Mouse (Mus musculus) neural tube, embryonic 15.5 days (tissue): ENCODE measurements around the gene Cfap73. TPM values are rescaled to one million over a fixed set of nuclear protein-coding genes. Genes with fewer than 3 reads are reported as not detected.

Experiments used
- ATAC-seq: fragments of 200-750 bp; cut with Nextera tagmentation; 2 replicates; pipeline ENCODE4 v1.8.0; 2017; ENCODE audit warnings: mild to moderate bottlenecking, moderate TSS enrichment, moderate library complexity; ENCODE audit not compliant: low FRiP score
- H3K27ac ChIP-seq: fragments of 300-500 bp; sonication (generic); replicated peaks from 2 replicates; pipeline ENCODE4 v1.5.1; 2015; ENCODE audit warnings: mild to moderate bottlenecking, inconsistent platforms
- H3K27me3 ChIP-seq: fragments of 300-500 bp; sonication (generic); replicated peaks from 2 replicates; pipeline ENCODE4 v1.6.1; 2015; ENCODE audit warnings: inconsistent platforms
- H3K36me3 ChIP-seq: fragments of 300-500 bp; sonication (generic); 2 replicates; pipeline ENCODE4 v1.6.1; 2015; ENCODE audit warnings: inconsistent platforms
- H3K4me1 ChIP-seq: fragments of 300-500 bp; sonication (generic); 2 replicates; pipeline ENCODE4 v1.6.1; 2015; ENCODE audit warnings: inconsistent platforms
- H3K4me2 ChIP-seq: fragments of 300-500 bp; sonication (generic); 2 replicates; pipeline ENCODE4 v1.6.1; 2015; ENCODE audit warnings: inconsistent platforms, mild to moderate bottlenecking, moderate library complexity
- H3K4me3 ChIP-seq: fragments of 300-500 bp; sonication (generic); replicated peaks from 2 replicates; pipeline ENCODE4 v1.5.1; 2015; ENCODE audit warnings: mild to moderate bottlenecking, inconsistent platforms
- H3K9ac ChIP-seq: fragments of 300-500 bp; sonication (generic); replicated peaks from 2 replicates; pipeline ENCODE4 v1.6.1; 2015; ENCODE audit warnings: mild to moderate bottlenecking, inconsistent platforms
- H3K9me3 ChIP-seq: fragments of 300-500 bp; sonication (generic); replicated peaks from 2 replicates; pipeline ENCODE4 v1.6.1; 2016; ENCODE audit warnings: inconsistent platforms
- WGBS: fragments of 180-500 bp; shearing (Covaris S2); methylation state at CpG from one replicate; pipeline ENCODE4 v1.1.7; 2015; ENCODE audit warnings: mixed read lengths; 5-methylcytosine and 5-hydroxymethylcytosine counted together
- polyA plus RNA-seq: library from polyadenylated mRNA; unstranded; fragments of >200 nt; fragmentation: Nextera tagmentation; extraction: Ambion mirVana; gene quantifications from 2 replicates; pipeline ENCODE4 v1.2.1, GENCODE M21; 2015

Gene Cfap73
- polyA plus RNA-seq, 1 experiment from 2014 or later = 0.33 TPM

GRCm38 (mm10) chr5:120588569-120589094 lies 45.4 kb downstream of the Cfap73 start, which contains the start of the genes Tpcn1 and Iqcd:
Gene Tpcn1 (minus strand): TSS chr5:120588673.
Gene Iqcd (plus strand): TSS chr5:120589016.
- peak within 1 kb of the TSS; percentile 93 for H3K9ac ChIP-seq
- WGBS = under 1% methylated on average over 34 of the region's 35 CpGs
- H3K4me3 ChIP-seq = peak within 1 kb of the TSS; percentile 92
- peak within 1 kb of the TSS; percentile 97 for H3K4me2 ChIP-seq
- H3K27ac ChIP-seq = peak within 1 kb of the TSS; percentile 88
- no peaks in the 10 kb centered on the region for H3K27me3 ChIP-seq
- 0 out of 2 replicates have a peak, but pooled peaks cover 4% of the 10 kb centered on the region for H3K36me3 ChIP-seq
- H3K9me3 ChIP-seq = no peaks in the 10 kb centered on the region
- H3K4me1 ChIP-seq = peaks cover 35% of the 10 kb centered on the region
- ATAC-seq = peak; percentile 98

- Histone ChIP-seq H3K36me3 (peaks cover 8% of the 10 kb centered on the region; the same call in 1 of the 2 replicates), H3K9me3 (no peaks in the 10 kb centered on the region), H3K27ac (peak overlapping the region; percentile 88), H3K4me3 (peak overlapping the region; percentile 92), H3K9ac (peak overlapping the region; percentile 93), H3K27me3 (no peaks in the 10 kb centered on the region), H3K4me2 (peak overlapping the region; percentile 97), H3K4me1 (peaks cover 37% of the 10 kb centered on the region)
- ATAC-seq = peak; percentile 3; the same call in 1 of the 2 replicates
- WGBS = 3% methylated on average over 29 of the region's 29 CpGs
Observed at GRCm38 (mm10) chr5:120587940-120588568, 46.0 kb downstream of the Cfap73 start.

DNA sequence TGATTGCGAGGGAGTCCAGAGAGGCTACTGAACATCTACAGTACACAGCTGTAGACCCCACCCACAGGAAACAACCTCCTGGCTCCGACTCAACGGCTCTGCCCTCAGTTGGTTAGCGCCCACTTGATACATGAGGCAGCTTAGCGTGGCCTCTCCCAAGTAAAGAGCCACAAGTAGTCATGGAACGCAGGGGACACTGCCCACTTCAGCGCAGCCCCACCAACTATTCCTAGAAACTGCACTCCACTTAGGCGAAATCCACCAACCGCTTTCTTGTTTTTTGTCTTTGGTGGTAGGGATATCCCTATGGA lies 46.5 kb downstream of the Cfap73 start:
- H3K9me3 ChIP-seq = no peaks in the 10 kb centered on the region
- H3K4me2 ChIP-seq = peak overlapping the region; percentile 97
- H3K36me3 ChIP-seq = peaks cover 11% of the 10 kb centered on the region; the same call in 1 of the 2 replicates
- ATAC-seq = no peak
- peaks cover 37% of the 10 kb centered on the region for H3K4me1 ChIP-seq
- H3K27me3 ChIP-seq = no peaks in the 10 kb centered on the region
- H3K4me3 ChIP-seq = peak overlapping the region; percentile 92
- peak overlapping the region; percentile 88 for H3K27ac ChIP-seq
- H3K9ac ChIP-seq = peak overlapping the region; percentile 93
- WGBS = 34% methylated on average over 9 of the region's 9 CpGs

GRCm38 (mm10) chr5:120586741-120587615 lies 47.1 kb downstream of the Cfap73 start:
- WGBS = 16% methylated on average over 17 of the region's 17 CpGs
- peaks cover 11% of the 10 kb centered on the region; the same call in 1 of the 2 replicates for H3K36me3 ChIP-seq
- peaks cover 41% of the 10 kb centered on the region for H3K4me1 ChIP-seq
- no peaks in the 10 kb centered on the region for H3K9me3 ChIP-seq
- H3K27ac ChIP-seq = peak overlapping the region; percentile 88
- peak overlapping the region; percentile 93 for H3K9ac ChIP-seq
- H3K27me3 ChIP-seq = no peaks in the 10 kb centered on the region
- H3K4me3 ChIP-seq = peak overlapping the region; percentile 92
- no peak for ATAC-seq
- H3K4me2 ChIP-seq = peak overlapping the region; percentile 97

GRCm38 (mm10) chr5:120584968-120585367 lies 49.1 kb downstream of the Cfap73 start:
- Histone ChIP-seq H3K4me2 (0 out of 2 replicates have a peak overlapping the region, but pooled peaks have one; percentile 9), H3K27me3 (no peaks in the 10 kb centered on the region), H3K27ac (no peak overlapping the region), H3K9me3 (no peaks in the 10 kb centered on the region), H3K4me3 (no peak overlapping the region), H3K36me3 (peaks cover 11% of the 10 kb centered on the region; the same call in 1 of the 2 replicates), H3K9ac (no peak overlapping the region), H3K4me1 (peaks cover 51% of the 10 kb centered on the region)
- WGBS = 41% methylated on average over 15 of the region's 15 CpGs
- no peak for ATAC-seq

GRCm38 (mm10) chr5:120583511-120583910 lies 50.5 kb downstream of the Cfap73 start:
- H3K9ac ChIP-seq = no peak overlapping the region
- no peaks in the 10 kb centered on the region for H3K9me3 ChIP-seq
- no peak overlapping the region for H3K27ac ChIP-seq
- no peaks in the 10 kb centered on the region for H3K27me3 ChIP-seq
- H3K36me3 ChIP-seq = peaks cover 11% of the 10 kb centered on the region; the same call in 1 of the 2 replicates
- 94% methylated on average over 4 of the region's 4 CpGs for WGBS
- no peak overlapping the region for H3K4me2 ChIP-seq
- H3K4me1 ChIP-seq = peaks cover 60% of the 10 kb centered on the region
- H3K4me3 ChIP-seq = no peak overlapping the region
- no peak for ATAC-seq

GRCm38 (mm10) chr5:120582002-120582401 lies 52.0 kb downstream of the Cfap73 start:
- ATAC-seq = no peak
- no peaks in the 10 kb centered on the region for H3K27me3 ChIP-seq

GRCm38 (mm10) chr5:120579898-120580626 lies 54.0 kb downstream of the Cfap73 start:
- H3K27me3 ChIP-seq = no peaks in the 10 kb centered on the region
- ATAC-seq = peak; percentile 46
- 60% methylated on average over 26 of the region's 26 CpGs for WGBS
- H3K4me1 ChIP-seq = peaks cover 50% of the 10 kb centered on the region
- H3K27ac ChIP-seq = peak overlapping the region; percentile 75
- no peak overlapping the region; the same call in 1 of the 2 replicates for H3K9ac ChIP-seq
- H3K9me3 ChIP-seq = no peaks in the 10 kb centered on the region
- peak overlapping the region; percentile 25 for H3K4me2 ChIP-seq
- H3K36me3 ChIP-seq = peaks cover 11% of the 10 kb centered on the region; the same call in 1 of the 2 replicates
- no peak overlapping the region for H3K4me3 ChIP-seq

More at GRCm38 (mm10) chr5:120582002-120582401, 52.0 kb downstream of the Cfap73 start:
- H3K36me3 ChIP-seq = peaks cover 11% of the 10 kb centered on the region; the same call in 1 of the 2 replicates
- no peaks in the 10 kb centered on the region for H3K9me3 ChIP-seq
- peaks cover 60% of the 10 kb centered on the region for H3K4me1 ChIP-seq
- H3K27ac ChIP-seq = no peak overlapping the region
- no peak overlapping the region for H3K4me3 ChIP-seq
- 84% methylated on average over 9 of the region's 9 CpGs for WGBS
- no peak overlapping the region for H3K4me2 ChIP-seq
- H3K9ac ChIP-seq = no peak overlapping the region

DNA sequence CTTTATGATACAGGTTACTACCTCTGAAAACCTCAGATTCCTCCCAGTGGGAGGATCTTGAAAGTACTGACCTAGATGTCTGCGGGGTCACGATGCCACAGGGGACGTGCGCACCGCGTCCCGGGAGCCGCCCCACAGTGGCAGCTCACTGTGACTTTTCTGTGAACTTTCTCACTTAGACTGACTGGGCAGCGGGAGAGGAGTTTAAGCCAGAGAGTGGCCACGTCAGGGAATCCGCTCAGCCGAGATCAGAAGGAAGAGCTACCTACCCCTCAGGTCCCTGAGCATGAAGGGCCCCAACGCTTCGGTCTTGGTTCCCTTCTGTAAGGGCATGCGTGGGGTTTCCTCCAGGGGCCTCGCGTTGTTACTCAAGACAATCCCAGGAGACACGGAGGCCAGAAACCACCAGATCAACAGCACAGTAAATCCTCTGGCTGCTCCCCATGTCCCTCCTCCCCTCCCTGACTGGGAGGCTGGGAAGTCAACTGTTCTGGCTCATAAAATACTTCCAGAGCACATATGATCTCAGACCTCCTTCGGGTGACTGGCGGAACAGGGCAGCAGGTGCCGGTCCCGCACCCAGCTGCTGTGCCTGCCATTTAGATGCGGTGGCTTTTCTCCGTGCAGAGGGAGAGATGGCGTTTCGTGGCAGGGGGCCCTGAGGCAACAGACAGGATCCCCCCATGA lies 54.7 kb downstream of the Cfap73 start:
- Histone ChIP-seq H3K9ac (0 out of 2 replicates have a peak overlapping the region, but pooled peaks have one; percentile 7), H3K9me3 (no peaks in the 10 kb centered on the region), H3K4me2 (peak overlapping the region; percentile 25)

GRCm38 (mm10) chr5:120578504-120579081 lies 55.4 kb downstream of the Cfap73 start:
- Histone ChIP-seq H3K4me2 (peak overlapping the region; percentile 25; the same call in 1 of the 2 replicates), H3K27ac (peak overlapping the region; percentile 75), H3K4me3 (no peak overlapping the region), H3K9me3 (no peaks in the 10 kb centered on the region), H3K36me3 (peaks cover 7% of the 10 kb centered on the region; the same call in 1 of the 2 replicates), H3K9ac (0 out of 2 replicates have a peak overlapping the region, but pooled peaks have one; percentile 7), H3K4me1 (peaks cover 45% of the 10 kb centered on the region), H3K27me3 (no peaks in the 10 kb centered on the region)
- WGBS = 48% methylated on average over 12 of the region's 12 CpGs
- 0 out of 2 replicates have a peak, but pooled peaks have one; percentile 15 for ATAC-seq

More for the DNA sequence above, 54.7 kb downstream of the Cfap73 start:
- H3K27me3 ChIP-seq = no peaks in the 10 kb centered on the region
- peak; percentile 37 for ATAC-seq
- peaks cover 11% of the 10 kb centered on the region; the same call in 1 of the 2 replicates for H3K36me3 ChIP-seq
- H3K27ac ChIP-seq = peak overlapping the region; percentile 75
- no peak overlapping the region for H3K4me3 ChIP-seq
- WGBS = 27% methylated on average over 26 of the region's 26 CpGs
- peaks cover 45% of the 10 kb centered on the region for H3K4me1 ChIP-seq
